Mouse (Mus musculus): ENCODE results near the gene Nrp1. TPM values are rescaled to one million over a fixed set of nuclear protein-coding genes. Genes with fewer than 3 reads are reported as not detected.

Nrp1 gene
- polyA plus RNA-seq (2012; ENCODE audit: insufficient read depth, insufficient read length, missing spikeins) = 90.2 and 117 TPM in 2 replicates

DNA sequence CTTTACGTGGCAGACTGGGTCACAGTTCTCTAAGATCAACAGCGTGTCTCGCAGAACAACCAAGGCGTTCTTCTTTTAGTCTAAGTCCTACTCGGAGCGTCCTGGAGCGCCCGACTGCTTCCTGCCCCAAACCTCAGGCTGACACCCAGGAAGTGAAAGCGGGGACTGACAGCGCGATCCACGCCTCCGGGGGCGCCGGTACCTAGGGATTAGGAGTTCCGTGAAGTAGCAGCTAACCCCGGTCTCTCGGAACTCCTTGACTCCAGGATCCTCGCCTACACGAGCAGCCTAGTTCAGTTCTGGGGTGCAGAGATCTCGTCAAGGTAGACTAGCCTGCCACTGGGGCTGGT, at the start of gene Nrp1:
Nrp1 (plus strand) TSS at position 199 of the 350 bp plus-strand sequence.
- Histone ChIP-seq H3K4me3 (ENCODE audit: insufficient read depth, low read length) (peak within 1 kb of the TSS; percentile 75), H3K27ac (ENCODE audit: insufficient read depth, low read depth, low read length) (peak within 1 kb of the TSS; percentile 86), H3K4me1 (ENCODE audit: control insufficient read depth, insufficient read depth, low read length) (peaks cover 22% of the 10 kb centered on the region)
- TF ChIP-seq CTCF (IDR thresholded peaks at IDR 0.05; ENCODE audit: low read depth, low read length) (no peak), POLR2A (IDR thresholded peaks at IDR 0.05; ENCODE audit: borderline replicate concordance, low read depth, low read length) (no peak)

GRCm38 (mm10) chr8:128320797-128321196, 37.6 kb upstream of the Nrp1 start:
- H3K27ac ChIP-seq (ENCODE audit: insufficient read depth, low read depth, low read length) = no peak overlapping the region
- no peak overlapping the region for H3K4me3 ChIP-seq (ENCODE audit: insufficient read depth, low read length)
- TF ChIP-seq POLR2A (IDR thresholded peaks at IDR 0.05; ENCODE audit: borderline replicate concordance, low read depth, low read length) (no peak), CTCF (IDR thresholded peaks at IDR 0.05; ENCODE audit: low read depth, low read length) (no peak)
- peaks cover 6% of the 10 kb centered on the region for H3K4me1 ChIP-seq (ENCODE audit: control insufficient read depth, insufficient read depth, low read length)

GRCm38 (mm10) chr8:128327281-128327680, 31.1 kb upstream of the Nrp1 start:
- no peak overlapping the region for H3K4me3 ChIP-seq (ENCODE audit: insufficient read depth, low read length)
- no peak for TF ChIP-seq POLR2A (IDR thresholded peaks at IDR 0.05; ENCODE audit: borderline replicate concordance, low read depth, low read length)

GRCm38 (mm10) chr8:128327922-128328321, 30.5 kb upstream of the Nrp1 start:
- TF ChIP-seq CTCF (IDR thresholded peaks at IDR 0.05; ENCODE audit: low read depth, low read length) (no peak), POLR2A (IDR thresholded peaks at IDR 0.05; ENCODE audit: borderline replicate concordance, low read depth, low read length) (no peak)
- Histone ChIP-seq H3K4me1 (ENCODE audit: control insufficient read depth, insufficient read depth, low read length) (peaks cover 8% of the 10 kb centered on the region), H3K27ac (ENCODE audit: insufficient read depth, low read depth, low read length) (no peak overlapping the region), H3K4me3 (ENCODE audit: insufficient read depth, low read length) (no peak overlapping the region)

More at GRCm38 (mm10) chr8:128327281-128327680, 31.1 kb upstream of the Nrp1 start:
- H3K27ac ChIP-seq (ENCODE audit: insufficient read depth, low read depth, low read length) = no peak overlapping the region
- peaks cover 8% of the 10 kb centered on the region for H3K4me1 ChIP-seq (ENCODE audit: control insufficient read depth, insufficient read depth, low read length)

- Histone ChIP-seq H3K4me1 (ENCODE audit: control insufficient read depth, insufficient read depth, low read length) (peaks cover 8% of the 10 kb centered on the region), H3K27ac (ENCODE audit: insufficient read depth, low read depth, low read length) (no peak overlapping the region), H3K4me3 (ENCODE audit: insufficient read depth, low read length) (no peak overlapping the region)
- TF ChIP-seq POLR2A (IDR thresholded peaks at IDR 0.05; ENCODE audit: borderline replicate concordance, low read depth, low read length) (no peak), CTCF (IDR thresholded peaks at IDR 0.05; ENCODE audit: low read depth, low read length) (no peak)
Observed at GRCm38 (mm10) chr8:128329502-128329901, 28.9 kb upstream of the Nrp1 start.

- Histone ChIP-seq H3K4me3 (ENCODE audit: insufficient read depth, low read length) (no peak overlapping the region), H3K4me1 (ENCODE audit: control insufficient read depth, insufficient read depth, low read length) (peaks cover 6% of the 10 kb centered on the region), H3K27ac (ENCODE audit: insufficient read depth, low read depth, low read length) (no peak overlapping the region)
- no peak for TF ChIP-seq CTCF (IDR thresholded peaks at IDR 0.05; ENCODE audit: low read depth, low read length)
- no peak for TF ChIP-seq POLR2A (IDR thresholded peaks at IDR 0.05; ENCODE audit: borderline replicate concordance, low read depth, low read length)
Observed at GRCm38 (mm10) chr8:128335976-128336375, 22.4 kb upstream of the Nrp1 start.

DNA sequence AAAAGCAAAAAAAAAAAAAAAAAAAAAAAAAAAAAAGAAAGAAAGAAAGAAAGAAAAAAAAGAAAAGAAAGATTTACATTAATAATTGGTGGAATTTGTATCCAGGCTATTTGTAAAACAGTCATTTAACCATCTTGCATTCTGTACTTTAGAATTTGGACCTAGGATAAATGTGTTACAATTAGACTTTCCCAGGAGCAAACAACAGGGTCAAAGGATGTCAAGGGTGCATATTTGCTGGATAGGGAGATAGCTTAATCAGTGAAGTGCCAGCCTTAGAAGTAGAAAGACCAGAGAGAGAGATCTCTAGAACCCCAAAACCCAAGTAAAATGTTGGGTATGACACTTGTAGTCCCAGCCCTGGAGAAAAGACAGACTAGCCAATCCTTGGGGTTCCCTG, 19.5 kb upstream of the Nrp1 start:
- TF ChIP-seq POLR2A (IDR thresholded peaks at IDR 0.05; ENCODE audit: borderline replicate concordance, low read depth, low read length) = no peak
- TF ChIP-seq CTCF (IDR thresholded peaks at IDR 0.05; ENCODE audit: low read depth, low read length) = no peak
- Histone ChIP-seq H3K4me3 (ENCODE audit: insufficient read depth, low read length) (no peak overlapping the region), H3K27ac (ENCODE audit: insufficient read depth, low read depth, low read length) (no peak overlapping the region), H3K4me1 (ENCODE audit: control insufficient read depth, insufficient read depth, low read length) (peaks cover 6% of the 10 kb centered on the region)

GRCm38 (mm10) chr8:128339521-128339920, 18.9 kb upstream of the Nrp1 start:
- no peak for TF ChIP-seq CTCF (IDR thresholded peaks at IDR 0.05; ENCODE audit: low read depth, low read length)
- no peak for TF ChIP-seq POLR2A (IDR thresholded peaks at IDR 0.05; ENCODE audit: borderline replicate concordance, low read depth, low read length)
- Histone ChIP-seq H3K4me1 (ENCODE audit: control insufficient read depth, insufficient read depth, low read length) (peaks cover 6% of the 10 kb centered on the region), H3K27ac (ENCODE audit: insufficient read depth, low read depth, low read length) (no peak overlapping the region), H3K4me3 (ENCODE audit: insufficient read depth, low read length) (no peak overlapping the region)

- TF ChIP-seq POLR2A (IDR thresholded peaks at IDR 0.05; ENCODE audit: borderline replicate concordance, low read depth, low read length) = no peak
- TF ChIP-seq CTCF (IDR thresholded peaks at IDR 0.05; ENCODE audit: low read depth, low read length) = no peak
- Histone ChIP-seq H3K27ac (ENCODE audit: insufficient read depth, low read depth, low read length) (no peak overlapping the region), H3K4me3 (ENCODE audit: insufficient read depth, low read length) (no peak overlapping the region), H3K4me1 (ENCODE audit: control insufficient read depth, insufficient read depth, low read length) (peaks cover 8% of the 10 kb centered on the region)
Observed at GRCm38 (mm10) chr8:128350405-128350804, 8.0 kb upstream of the Nrp1 start.

GRCm38 (mm10) chr8:128351211-128351610, 7.2 kb upstream of the Nrp1 start:
- no peak overlapping the region for H3K4me3 ChIP-seq (ENCODE audit: insufficient read depth, low read length)
- peaks cover 13% of the 10 kb centered on the region for H3K4me1 ChIP-seq (ENCODE audit: control insufficient read depth, insufficient read depth, low read length)
- H3K27ac ChIP-seq (ENCODE audit: insufficient read depth, low read depth, low read length) = no peak overlapping the region
- no peak for TF ChIP-seq POLR2A (IDR thresholded peaks at IDR 0.05; ENCODE audit: borderline replicate concordance, low read depth, low read length)
- TF ChIP-seq CTCF (IDR thresholded peaks at IDR 0.05; ENCODE audit: low read depth, low read length) = no peak

DNA sequence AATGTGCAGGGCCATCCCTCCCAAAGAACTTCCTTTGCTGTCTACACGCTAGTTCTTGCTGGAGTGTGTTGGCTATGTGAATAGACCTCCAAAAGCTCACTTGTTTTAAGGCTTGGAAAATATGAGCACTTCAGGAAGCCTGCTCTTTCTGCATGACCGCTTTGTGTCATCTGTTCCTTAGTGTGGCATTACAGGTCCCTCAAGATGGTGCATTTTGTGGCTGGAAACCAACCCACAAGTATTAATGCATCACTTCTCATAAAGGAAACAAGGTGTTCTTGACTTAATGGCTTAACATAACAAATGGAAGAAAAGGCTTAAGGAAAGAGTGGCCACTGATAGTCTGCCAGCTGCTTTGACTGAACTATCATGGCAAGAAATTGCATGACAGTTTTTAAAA, 5.6 kb upstream of the Nrp1 start:
- Histone ChIP-seq H3K4me1 (ENCODE audit: control insufficient read depth, insufficient read depth, low read length) (peaks cover 12% of the 10 kb centered on the region), H3K4me3 (ENCODE audit: insufficient read depth, low read length) (no peak overlapping the region), H3K27ac (ENCODE audit: insufficient read depth, low read depth, low read length) (no peak overlapping the region)
- TF ChIP-seq POLR2A (IDR thresholded peaks at IDR 0.05; ENCODE audit: borderline replicate concordance, low read depth, low read length) = no peak
- no peak for TF ChIP-seq CTCF (IDR thresholded peaks at IDR 0.05; ENCODE audit: low read depth, low read length)
